Mouse (Mus musculus) G1E (cell line): ENCODE measurements around the gene Epha2. TPM values are rescaled to one million over a fixed set of nuclear protein-coding genes. Genes with fewer than 3 reads are reported as not detected.

ENCODE experiments used
- ATAC-seq: 2 replicates; pipeline ENCODE4 v1.8.0; 2016; ENCODE audit warnings: mild to moderate bottlenecking; ENCODE audit not compliant: insufficient number of reproducible peaks, poor library complexity, low FRiP score, severe bottlenecking; ENCODE audit errors: extremely low read depth
- DNase-seq: peaks from one replicate; pipeline ENCODE4 v3.0.0; 2012; ENCODE audit warnings: low spot score
- H3K27me3 ChIP-seq: 2 replicates; pipeline ENCODE4 v1.6.1; 2012; ENCODE audit warnings: mild to moderate bottlenecking, low read length, inconsistent platforms; ENCODE audit not compliant: insufficient read depth
- H3K36me3 ChIP-seq: replicated peaks from 2 replicates; pipeline ENCODE3; 2012; ENCODE audit warnings: mild to moderate bottlenecking, inconsistent platforms
- H3K4me1 ChIP-seq: 2 replicates; pipeline ENCODE4 v1.6.1; 2012; ENCODE audit warnings: low read depth, low read length, inconsistent platforms, mixed read lengths; ENCODE audit not compliant: insufficient read depth
- H3K4me3 ChIP-seq: 2 replicates; pipeline ENCODE4 v1.5.1; 2012; ENCODE audit warnings: low read depth, mild to moderate bottlenecking, inconsistent platforms, low read length, moderate library complexity, mixed read lengths
- H3K9me3 ChIP-seq: replicated peaks from 2 replicates; pipeline ENCODE4 v1.6.1; 2012; ENCODE audit warnings: inconsistent platforms
- CTCF ChIP-seq: IDR thresholded peaks from 2 replicates; pipeline ENCODE4 v1.5.1; 2012; ENCODE audit warnings: low read depth, low read length, inconsistent platforms, mixed read lengths
- GATA1 ChIP-seq: IDR thresholded peaks from 2 replicates; pipeline ENCODE4 v1.6.1; 2012; ENCODE audit warnings: borderline replicate concordance, low read length, inconsistent platforms, mixed read lengths
- GATA2 ChIP-seq: IDR thresholded peaks from 2 replicates; pipeline ENCODE4 v1.6.1; 2012; ENCODE audit warnings: low read depth, low read length, inconsistent platforms, borderline replicate concordance
- POLR2AphosphoS5 ChIP-seq: IDR thresholded peaks from 2 replicates; pipeline ENCODE4 v1.6.1; 2012; ENCODE audit warnings: low read depth, low read length, inconsistent platforms; ENCODE audit not compliant: insufficient replicate concordance
- TAL1 ChIP-seq: conservative IDR thresholded peaks from 2 replicates; pipeline ENCODE4 v1.6.1; 2012; ENCODE audit warnings: low read depth, low read length, inconsistent platforms, mixed read lengths
- polyA plus RNA-seq: library from polyadenylated mRNA; stranded (reverse); fragments of >175 nt; gene quantifications from 2 replicates; pipeline ENCODE4 v1.2.3, GENCODE M21; 2012
- total RNA-seq, 2 experiments: library from RNA; stranded (forward) in 1 of 2; stranded (reverse) in 1 of 2; fragments of 200-1000 nt in 1 of 2; fragments of >200 nt in 1 of 2; fragmentation: Nextera tagmentation in 1 of 2; gene quantifications; 2 replicates each; pipeline ENCODE4 v1.2.3; 2014 to 2017

Epha2 gene
- total and polyA plus RNA-seq, 3 experiments = not detected

- ATAC-seq = no peak
- no peaks in the 10 kb centered on the region for H3K36me3 ChIP-seq
Measured at GRCm38 (mm10) chr4:141262906-141263637, 38.0 kb upstream of the Epha2 start.

GRCm38 (mm10) chr4:141265979-141266637 lies 34.9 kb upstream of the Epha2 start:
- H3K4me1 ChIP-seq = no peaks in the 10 kb centered on the region
- no peaks in the 10 kb centered on the region; the same call in 1 of the 2 replicates for H3K9me3 ChIP-seq
- DNase-seq = no peak
- no peak for ATAC-seq
- no peak overlapping the region for H3K4me3 ChIP-seq
- H3K27me3 ChIP-seq = peaks cover 3% of the 10 kb centered on the region; the same call in 1 of the 2 replicates
- TF ChIP-seq TAL1 = no peak
- no peak for TF ChIP-seq GATA1
- no peaks in the 10 kb centered on the region for H3K36me3 ChIP-seq

More at GRCm38 (mm10) chr4:141262906-141263637, 38.0 kb upstream of the Epha2 start:
- Histone ChIP-seq H3K27me3 (no peaks in the 10 kb centered on the region), H3K9me3 (no peaks in the 10 kb centered on the region; the same call in 1 of the 2 replicates), H3K4me3 (no peak overlapping the region), H3K4me1 (no peaks in the 10 kb centered on the region)
- TF ChIP-seq POLR2AphosphoS5 = no peak
- TF ChIP-seq CTCF = no peak
- TF ChIP-seq TAL1 = no peak
- TF ChIP-seq GATA2 = no peak
- TF ChIP-seq GATA1 = no peak
- no peak for DNase-seq

- no peaks in the 10 kb centered on the region; the same call in 1 of the 2 replicates for H3K9me3 ChIP-seq
- TF ChIP-seq CTCF (no peak), TAL1 (no peak), GATA1 (no peak), POLR2AphosphoS5 (no peak), GATA2 (no peak)
- H3K36me3 ChIP-seq = no peaks in the 10 kb centered on the region
- H3K27me3 ChIP-seq = peaks cover 3% of the 10 kb centered on the region; the same call in 1 of the 2 replicates
- DNase-seq = no peak
- no peaks in the 10 kb centered on the region for H3K4me1 ChIP-seq
- no peak overlapping the region for H3K4me3 ChIP-seq
- no peak for ATAC-seq
Measured at GRCm38 (mm10) chr4:141267250-141267649, 33.8 kb upstream of the Epha2 start.

DNA sequence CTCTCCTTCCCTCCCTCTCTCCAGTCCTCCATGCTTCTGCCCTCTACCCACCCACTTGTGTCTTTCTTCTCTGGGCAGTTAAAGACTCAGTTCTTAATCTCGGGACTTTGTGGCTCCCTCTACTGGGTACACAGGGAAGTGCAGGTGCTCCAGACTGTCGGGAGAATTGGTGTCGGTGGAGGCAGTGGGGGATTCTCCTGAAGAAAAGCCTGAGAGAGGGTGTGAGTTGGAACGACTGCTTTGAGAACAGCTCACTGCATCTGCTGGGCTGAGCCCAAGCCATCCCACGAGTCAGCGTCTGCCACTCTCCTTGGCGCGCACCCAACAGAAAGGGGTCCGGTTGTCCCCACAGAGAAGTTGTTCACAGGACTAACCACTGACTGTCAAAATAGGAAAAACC lies 33.2 kb upstream of the Epha2 start:
- Histone ChIP-seq H3K9me3 (no peaks in the 10 kb centered on the region; the same call in 1 of the 2 replicates), H3K4me3 (no peak overlapping the region), H3K36me3 (no peaks in the 10 kb centered on the region), H3K4me1 (no peaks in the 10 kb centered on the region), H3K27me3 (peaks cover 3% of the 10 kb centered on the region; the same call in 1 of the 2 replicates)
- DNase-seq (no peak), ATAC-seq (no peak)
- TF ChIP-seq CTCF (peak; percentile 47), TAL1 (no peak)

GRCm38 (mm10) chr4:141268350-141268749 lies 32.7 kb upstream of the Epha2 start:
- Histone ChIP-seq H3K4me1 (no peaks in the 10 kb centered on the region), H3K36me3 (no peaks in the 10 kb centered on the region), H3K27me3 (peaks cover 3% of the 10 kb centered on the region; the same call in 1 of the 2 replicates), H3K4me3 (no peak overlapping the region), H3K9me3 (no peaks in the 10 kb centered on the region)
- DNase-seq = no peak
- no peak for TF ChIP-seq TAL1
- TF ChIP-seq GATA2 = no peak
- no peak for TF ChIP-seq CTCF
- TF ChIP-seq POLR2AphosphoS5 = no peak
- no peak for TF ChIP-seq GATA1
- no peak for ATAC-seq

DNA sequence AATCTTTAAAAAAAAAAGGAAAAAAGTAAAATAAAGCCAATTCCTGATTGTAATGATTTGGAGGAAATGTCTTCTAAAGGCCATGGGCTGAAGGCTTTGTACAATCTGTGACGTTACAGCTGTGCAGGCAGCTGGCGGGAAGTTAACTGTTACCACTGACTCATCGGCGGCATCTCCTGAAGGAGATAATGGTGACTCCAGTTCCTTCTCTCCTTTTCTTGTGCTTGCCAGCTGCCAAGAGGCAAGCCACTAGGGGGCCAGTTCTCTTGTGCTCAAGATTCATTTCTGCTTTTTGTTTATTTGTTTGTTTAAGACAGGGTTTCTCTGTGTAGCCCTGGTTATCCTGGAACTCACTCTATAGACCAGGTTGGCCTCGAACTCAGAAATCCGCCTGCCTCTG lies 32.0 kb upstream of the Epha2 start:
- ATAC-seq = no peak
- no peak for TF ChIP-seq CTCF
- no peak for TF ChIP-seq POLR2AphosphoS5
- TF ChIP-seq GATA1 = no peak
- TF ChIP-seq TAL1 = no peak
- TF ChIP-seq GATA2 = no peak
- no peaks in the 10 kb centered on the region for H3K9me3 ChIP-seq

More for the DNA sequence above, 32.0 kb upstream of the Epha2 start:
- no peaks in the 10 kb centered on the region for H3K36me3 ChIP-seq
- peaks cover 3% of the 10 kb centered on the region; the same call in 1 of the 2 replicates for H3K27me3 ChIP-seq
- DNase-seq = no peak
- no peaks in the 10 kb centered on the region for H3K4me1 ChIP-seq
- no peak overlapping the region for H3K4me3 ChIP-seq
